Mouse (Mus musculus): Measurements from ENCODE around the gene 0610009B22Rik. TPM values are rescaled to one million over a fixed set of nuclear protein-coding genes. Genes with fewer than 3 reads are reported as not detected.

Gene 0610009B22Rik
- total RNA-seq (2012; rRNA removed) (41.8 and 45.1 TPM in 2 replicates), total RNA-seq (2014; rRNA removed) (68.1 and 68.5 TPM in 2 replicates), polyA plus RNA-seq (2012; ENCODE audit: insufficient read length, low read depth) (28.8 and 34.6 TPM in 2 replicates)

- peak within 1 kb of the TSS; percentile 89 for H3K9ac ChIP-seq (ENCODE audit: insufficient read depth, low read depth)
- dilution Hi-C loops (cut with MboI; ENCODE audit: extremely low pct_ligation_motif_present, extremely low pct_unique_long_range_greater_than_20kb, low sequenced_read_pairs), result no loop called here
- no peaks in the 10 kb centered on the region for H3K27me3 ChIP-seq (replicated peaks)
- peak within 1 kb of the TSS; percentile 97 for H3K4me2 ChIP-seq (ENCODE audit: insufficient read depth, low read depth, poor library complexity, severe bottlenecking)
- peak within 1 kb of the TSS; percentile 94 for H3K27ac ChIP-seq (ENCODE audit: insufficient read depth, low read depth)
- DNase-seq (ENCODE audit: extremely low read depth), result peak; percentile 100
- H3K4me1 ChIP-seq (ENCODE audit: control insufficient read depth in 1 of 2, insufficient read depth in 2 of 2), result peaks cover 8 to 24% of the 10 kb centered on the region in 2 experiments
- peaks cover 6% of the 10 kb centered on the region; the same call in 1 of the 2 replicates for H3K79me2 ChIP-seq (replicated peaks; ENCODE audit: control insufficient read depth, extremely low read depth, insufficient read depth, poor library complexity, severe bottlenecking)
- peak within 1 kb of the TSS; percentile 71 to 93 (median 78) for H3K4me3 ChIP-seq (replicated peaks in 1 of 3; ENCODE audit: low read depth in 2 of 3, low read length in 2 of 3, poor library complexity in 1 of 3)
- peaks cover 10 to 29% of the 10 kb centered on the region in 2 experiments for H3K36me3 ChIP-seq (replicated peaks in 1 of 2; ENCODE audit: control insufficient read depth in 1 of 2, insufficient read depth in 1 of 2, low read length in 1 of 2)
- in situ Hi-C loops (cut with MboI; ENCODE audit: low pct_ligation_motif_present, low pct_unique_long_range_greater_than_20kb, low sequenced_read_pairs), result loop anchor here (10.0 kb wide), 1 partner anchor 74 kb away; the partner anchor contains the start of gene Nhp2
- no peaks in the 10 kb centered on the region for H3K9me3 ChIP-seq (replicated peaks; ENCODE audit: low read length)
- TF ChIP-seq POLR2A (IDR thresholded peaks at IDR 0.05; ENCODE audit: low read depth, low read length), result peak; percentile 87
- peak; percentile 94 for TF ChIP-seq SIN3A (IDR thresholded peaks at IDR 0.05; ENCODE audit: low read length)
- peak; percentile 27 for TF ChIP-seq MXI1 (IDR thresholded peaks at IDR 0.05; ENCODE audit: low read depth, low read length)
- no peak for TF ChIP-seq CTCF (conservative IDR thresholded peaks at IDR 0.05 in 1 of 2, IDR thresholded peaks at IDR 0.05 in 1 of 2; ENCODE audit: low read depth in 2 of 2, low read length in 2 of 2)
- no peak for TF ChIP-seq USF2 (conservative IDR thresholded peaks at IDR 0.05; ENCODE audit: low read depth, low read length)
- peak; percentile 84 for TF ChIP-seq MYC (IDR thresholded peaks at IDR 0.05; ENCODE audit: low read depth, low read length)
- TF ChIP-seq TBP (conservative IDR thresholded peaks at IDR 0.05; ENCODE audit: low read depth, low read length), result peak; percentile 96
- no peak for TF ChIP-seq USF1 (IDR thresholded peaks at IDR 0.05; ENCODE audit: low read depth, low read length)
- peak; percentile 81; the same call in 1 of the 2 replicates for TF ChIP-seq CHD1 (IDR thresholded peaks at IDR 0.05; ENCODE audit: low read depth, low read length)
- TF ChIP-seq CHD2 (IDR thresholded peaks at IDR 0.05; ENCODE audit: low read length), result peak; percentile 8
- TF ChIP-seq ZMIZ1 (IDR thresholded peaks at IDR 0.05; ENCODE audit: low read depth, low read length), result peak; percentile 92
- peak; percentile 63 for TF ChIP-seq BHLHE40 (IDR thresholded peaks at IDR 0.05; ENCODE audit: low read depth, low read length)
- no peak for TF ChIP-seq JUN (IDR thresholded peaks at IDR 0.05; ENCODE audit: insufficient read depth, low read depth, low read length)
- TF ChIP-seq ZKSCAN1 (IDR thresholded peaks at IDR 0.05; ENCODE audit: borderline replicate concordance, low read depth, low read length), result no peak
- TF ChIP-seq MAFK (IDR thresholded peaks at IDR 0.05; ENCODE audit: insufficient replicate concordance, low read length), result no peak
- peak; percentile 97 for TF ChIP-seq NELFE (IDR thresholded peaks at IDR 0.05; ENCODE audit: low read depth, low read length)
- TF ChIP-seq RCOR1 (conservative IDR thresholded peaks at IDR 0.05; ENCODE audit: low read depth, low read length), result peak; percentile 97
- TF ChIP-seq ELF1 (IDR thresholded peaks at IDR 0.05; ENCODE audit: low read depth, low read length), result peak; percentile 71
- peak; percentile 82; the same call in 1 of the 2 replicates for TF ChIP-seq E2F4 (IDR thresholded peaks at IDR 0.05; ENCODE audit: insufficient replicate concordance, low read depth, low read length)
- TF ChIP-seq MAZ (IDR thresholded peaks at IDR 0.05; ENCODE audit: low read depth, low read length), result peak; percentile 86
- peak; percentile 91 for TF ChIP-seq MAX (IDR thresholded peaks at IDR 0.05; ENCODE audit: low read length)
- no peak for TF ChIP-seq JUND (conservative IDR thresholded peaks at IDR 0.05; ENCODE audit: low read depth, low read length)
- TF ChIP-seq UBTF (IDR thresholded peaks at IDR 0.05; ENCODE audit: low read depth, low read length), result peak; percentile 39; the same call in 1 of the 2 replicates
- TF ChIP-seq IRF4 (IDR thresholded peaks at IDR 0.05; ENCODE audit: low read depth, low read length), result peak; percentile 33; the same call in 1 of the 2 replicates
- no peak for TF ChIP-seq RAD21 (IDR thresholded peaks at IDR 0.05; ENCODE audit: low read depth, low read length)
- peak; percentile 90 for TF ChIP-seq KAT2A (IDR thresholded peaks at IDR 0.05; ENCODE audit: insufficient replicate concordance, low read length)
- peak; percentile 20; the same call in 1 of the 2 replicates for TF ChIP-seq ETS1 (conservative IDR thresholded peaks at IDR 0.05; ENCODE audit: low read depth, low read length)
- peak; percentile 80 for TF ChIP-seq TCF12 (IDR thresholded peaks at IDR 0.05; ENCODE audit: low read depth, low read length)
- TF ChIP-seq POLR2AphosphoS2 (IDR thresholded peaks at IDR 0.05; ENCODE audit: low read depth, low read length), result peak; percentile 96
- TF ChIP-seq SMC3 (IDR thresholded peaks at IDR 0.05; ENCODE audit: low read depth, low read length), result no peak
- TF ChIP-seq MEF2A (IDR thresholded peaks at IDR 0.05; ENCODE audit: borderline replicate concordance, low read depth, low read length), result peak; percentile 58
- TF ChIP-seq ZNF384 (IDR thresholded peaks at IDR 0.05; ENCODE audit: low read depth, low read length), result no peak
- no peak for TF ChIP-seq EP300 (IDR thresholded peaks at IDR 0.05; ENCODE audit: low read length)
- TF ChIP-seq PAX5 (IDR thresholded peaks at IDR 0.05; ENCODE audit: low read length), result no peak
- TF ChIP-seq HCFC1 (IDR thresholded peaks at IDR 0.05; ENCODE audit: low read depth, low read length), result peak; percentile 94
- no peak; the same call in 1 of the 2 replicates for TF ChIP-seq GABPA (IDR thresholded peaks at IDR 0.05; ENCODE audit: insufficient replicate concordance, low read depth, low read length)
- TF ChIP-seq NRF1 (IDR thresholded peaks at IDR 0.05; ENCODE audit: low read depth, low read length), result peak; percentile 86
Observed at GRCm38 (mm10) chr11:51688330-51689328, at the start of gene 0610009B22Rik. Gene 0610009B22Rik, minus strand, starts transcription at chr11:51688874.
